Mouse (Mus musculus) kidney, adult 2 months (tissue): ENCODE results near the gene 4930535I16Rik.

Experiments
- CTCF ChIP-seq: fragments of 200-500 bp; conservative IDR thresholded peaks from 2 replicates; pipeline ENCODE4 v1.5.1; 2011; ENCODE audit warnings: low read depth, mild to moderate bottlenecking, control low read depth, low read length, moderate library complexity, mixed read lengths; ENCODE audit not compliant: insufficient read depth, insufficient read length
- POLR2A ChIP-seq: fragments of 200-500 bp; IDR thresholded peaks from one replicate; pipeline ENCODE4 v1.6.1; 2011; ENCODE audit warnings: low read depth, low read length, control low read depth

DNA sequence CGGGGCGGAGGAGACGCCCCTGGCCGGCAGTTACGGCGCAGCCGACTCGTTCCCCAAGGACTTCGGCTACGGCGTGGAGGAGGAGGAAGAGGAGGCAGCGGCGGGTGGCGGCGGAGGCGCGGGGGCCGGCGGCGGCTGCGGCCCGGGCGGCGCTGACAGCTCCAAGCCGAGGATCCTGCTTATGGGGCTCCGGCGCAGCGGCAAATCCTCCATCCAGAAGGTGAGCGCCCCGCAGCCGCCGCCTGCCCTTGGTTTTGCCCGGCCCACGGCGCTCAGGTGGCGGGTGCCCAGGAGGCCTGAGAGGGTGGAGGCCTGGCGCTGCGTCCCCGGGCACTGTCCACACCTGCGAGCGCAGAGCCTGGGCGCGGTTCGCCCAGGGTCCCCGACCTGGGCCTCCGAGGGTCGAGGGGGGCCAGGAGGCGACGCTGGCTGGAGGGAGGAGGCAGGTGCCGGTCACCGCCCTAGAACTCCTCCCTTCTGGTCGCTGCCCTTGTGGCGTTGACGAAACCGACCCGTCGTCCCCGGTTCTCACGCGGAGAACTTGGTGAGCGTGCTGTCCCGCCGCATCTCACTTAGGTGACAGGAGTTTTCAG lies at the start of gene 4930535I16Rik:
- TF ChIP-seq POLR2A (peak; percentile 27), CTCF (no peak)
